ENCODE assay signal across 15 mouse cellular contexts in the genomic region with DNA sequence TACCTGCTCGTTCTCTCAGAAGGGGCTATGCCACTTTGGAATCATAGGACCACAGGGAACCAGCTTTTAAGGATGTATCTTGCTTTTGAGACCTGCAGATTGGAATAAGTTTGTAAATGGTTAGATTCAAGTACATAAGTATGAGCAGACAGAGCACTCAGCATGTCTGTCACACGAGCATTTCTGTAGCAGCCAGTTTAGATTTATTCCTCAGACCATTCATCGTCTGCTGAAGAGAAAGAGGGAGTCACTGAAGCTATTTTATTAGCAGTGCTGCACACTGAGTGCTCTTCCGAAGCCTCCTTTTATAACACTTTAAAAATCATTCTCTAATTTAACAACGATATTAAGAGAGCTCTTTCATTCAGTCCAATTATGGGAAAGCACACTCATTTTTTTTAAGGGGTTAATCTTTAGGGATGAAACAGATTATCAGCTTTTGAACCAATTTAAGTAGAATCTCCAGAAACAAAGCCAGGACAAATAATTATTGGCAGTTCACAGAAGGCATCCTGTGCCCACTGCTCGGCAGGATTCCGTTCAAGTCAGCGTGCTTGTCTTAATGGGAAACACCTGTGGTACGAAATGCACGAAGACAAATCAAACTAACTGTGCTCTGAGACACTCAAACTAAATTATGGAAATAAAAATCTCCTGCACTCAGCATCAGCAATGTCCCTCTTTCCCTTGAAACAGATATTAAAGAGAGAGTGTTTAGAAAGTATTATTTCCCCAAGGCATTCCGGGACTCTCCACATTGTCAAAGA.
DNase-seq lines count a peak whose midpoint lies in the region; ATAC-seq and TF ChIP-seq lines count a peak whose summit lies in the region.
"Had no signal": no experiment of that assay in that cellular context is flagged by ENCODE, and none has a peak within 500 bp of the region (broad histone marks: within the 10 kb centered on the region; RNA-seq: fewer than 3 reads in every experiment).

No protein-coding gene starts in this region.

- no peak overlapping the region for H3K9ac ChIP-seq in hindbrain, embryonic 14.5 days
- no peak overlapping the region for H3K9ac ChIP-seq in forebrain, embryonic 14.5 days (ENCODE audit: low read length)
- H3K9ac ChIP-seq in midbrain, embryonic 15.5 days, result no peak overlapping the region
- H3K9ac ChIP-seq in heart, adult 2 months (ENCODE audit: low read depth, low read length), result no peak overlapping the region
- H3K9ac ChIP-seq: heart, embryonic 13.5 days; lung, embryonic 15.5 days had no signal

- no peak for TF ChIP-seq EP300 in heart, adult 2 months (IDR thresholded peaks at IDR 0.05; ENCODE audit: insufficient read depth, low read depth, low read length)

- 43% methylated on average over 11 of the region's 11 CpGs for WGBS in hindbrain, embryonic 14.5 days
- WGBS in hindbrain, embryonic 10.5 days, result 60% methylated on average over 11 of the region's 11 CpGs
- 9% methylated on average over 11 of the region's 11 CpGs for WGBS in forebrain, embryonic 14.5 days
- WGBS in midbrain, embryonic 15.5 days, result 32% methylated on average over 11 of the region's 11 CpGs
- 73% methylated on average over 11 of the region's 11 CpGs for WGBS in heart, adult 2 months
- 52% methylated on average over 11 of the region's 11 CpGs for WGBS in kidney, adult 2 months

- H3K36me3 ChIP-seq in hindbrain, embryonic 14.5 days (replicated peaks; ENCODE audit: control insufficient read depth, insufficient read depth), result no peaks in the 10 kb centered on the region
- no peaks in the 10 kb centered on the region for H3K36me3 ChIP-seq in hindbrain, embryonic 10.5 days
- no peaks in the 10 kb centered on the region for H3K36me3 ChIP-seq in forebrain, embryonic 14.5 days (ENCODE audit: control insufficient read depth, insufficient read depth, low read length)
- no peaks in the 10 kb centered on the region for H3K36me3 ChIP-seq in midbrain, embryonic 15.5 days (replicated peaks)
- H3K36me3 ChIP-seq in heart, adult 2 months (ENCODE audit: control insufficient read depth, insufficient read depth, low read length), result no peaks in the 10 kb centered on the region
- H3K36me3 ChIP-seq in kidney, adult 2 months (ENCODE audit: control insufficient read depth, insufficient read depth, low read length), result no peaks in the 10 kb centered on the region
- H3K36me3 ChIP-seq: heart, embryonic 13.5 days; lung, embryonic 15.5 days had no signal

- no peak for ATAC-seq in hindbrain, embryonic 14.5 days (ENCODE audit: low FRiP score)
- ATAC-seq in forebrain, embryonic 14.5 days, result no peak; the same call in 1 of the 2 replicates
- no peak for ATAC-seq in midbrain, embryonic 15.5 days (replicated peaks)

- H3K79me2 ChIP-seq in heart, adult 2 months (replicated peaks; ENCODE audit: control insufficient read depth, insufficient read depth, low read length), result no peaks in the 10 kb centered on the region

- H3K9me3 ChIP-seq in hindbrain, embryonic 14.5 days (ENCODE audit: control insufficient read depth, low read length), result no peaks in the 10 kb centered on the region
- H3K9me3 ChIP-seq in hindbrain, embryonic 10.5 days, result no peaks in the 10 kb centered on the region
- H3K9me3 ChIP-seq in forebrain, embryonic 14.5 days (replicated peaks; ENCODE audit: control insufficient read depth, low read length), result no peaks in the 10 kb centered on the region
- H3K9me3 ChIP-seq in midbrain, embryonic 15.5 days, result no peaks in the 10 kb centered on the region
- H3K9me3 ChIP-seq: heart, embryonic 13.5 days; lung, embryonic 15.5 days had no signal

- no peak for TF ChIP-seq POLR2A in heart, adult 2 months (IDR thresholded peaks at IDR 0.05; ENCODE audit: insufficient read depth, low read depth, low read length)
- no peak for TF ChIP-seq POLR2A in kidney, adult 2 months (IDR thresholded peaks at IDR 0.05; ENCODE audit: low read depth, low read length)

- H3K4me1 ChIP-seq in hindbrain, embryonic 14.5 days (replicated peaks; ENCODE audit: control insufficient read depth, insufficient read depth, low read length), result peaks cover 5% of the 10 kb centered on the region; the same call in 1 of the 2 replicates
- H3K4me1 ChIP-seq in hindbrain, embryonic 10.5 days (replicated peaks), result no peaks in the 10 kb centered on the region
- peaks cover 4% of the 10 kb centered on the region; the same call in 1 of the 2 replicates for H3K4me1 ChIP-seq in forebrain, embryonic 14.5 days (ENCODE audit: control insufficient read depth, insufficient read depth, low read length)
- peaks cover 7% of the 10 kb centered on the region for H3K4me1 ChIP-seq in midbrain, embryonic 15.5 days
- no peaks in the 10 kb centered on the region for H3K4me1 ChIP-seq in heart, adult 2 months (ENCODE audit: control insufficient read depth, insufficient read depth, low read length)
- no peaks in the 10 kb centered on the region for H3K4me1 ChIP-seq in kidney, adult 2 months (ENCODE audit: control insufficient read depth, insufficient read depth, low read length)
- H3K4me1 ChIP-seq: heart, embryonic 13.5 days; lung, embryonic 15.5 days had no signal

- H3K27me3 ChIP-seq in hindbrain, embryonic 14.5 days (ENCODE audit: control insufficient read depth, insufficient read depth, low read length), result no peaks in the 10 kb centered on the region
- H3K27me3 ChIP-seq in hindbrain, embryonic 10.5 days (ENCODE audit: insufficient read depth, poor library complexity, severe bottlenecking), result no peaks in the 10 kb centered on the region
- H3K27me3 ChIP-seq in forebrain, embryonic 14.5 days (replicated peaks; ENCODE audit: control insufficient read depth, insufficient read depth, low read length), result no peaks in the 10 kb centered on the region
- H3K27me3 ChIP-seq in midbrain, embryonic 15.5 days (replicated peaks), result no peaks in the 10 kb centered on the region
- no peaks in the 10 kb centered on the region for H3K27me3 ChIP-seq in heart, adult 2 months (ENCODE audit: control insufficient read depth, insufficient read depth, low read length)
- H3K27me3 ChIP-seq in kidney, adult 2 months (replicated peaks; ENCODE audit: control insufficient read depth, insufficient read depth, low read length), result no peaks in the 10 kb centered on the region
- H3K27me3 ChIP-seq: heart, embryonic 13.5 days; lung, embryonic 15.5 days had no signal

- no peak overlapping the region for H3K4me3 ChIP-seq in hindbrain, embryonic 14.5 days (replicated peaks; ENCODE audit: low read length)
- H3K4me3 ChIP-seq in hindbrain, embryonic 10.5 days, result no peak overlapping the region
- no peak overlapping the region for H3K4me3 ChIP-seq in forebrain, embryonic 14.5 days (ENCODE audit: low read depth, low read length)
- no peak overlapping the region for H3K4me3 ChIP-seq in midbrain, embryonic 15.5 days
- H3K4me3 ChIP-seq in heart, adult 2 months, result no peak overlapping the region
- no peak overlapping the region for H3K4me3 ChIP-seq in kidney, adult 2 months (ENCODE audit: insufficient read depth, low read depth, low read length)
- H3K4me3 ChIP-seq: heart, embryonic 13.5 days; layer of hippocampus, adult 2 months; lung, embryonic 15.5 days had no signal

- no peak overlapping the region for H3K27ac ChIP-seq in hindbrain, embryonic 14.5 days
- no peak overlapping the region for H3K27ac ChIP-seq in hindbrain, embryonic 10.5 days
- no peak overlapping the region for H3K27ac ChIP-seq in forebrain, embryonic 14.5 days (ENCODE audit: low read depth, low read length)
- no peak overlapping the region for H3K27ac ChIP-seq in midbrain, embryonic 15.5 days
- no peak overlapping the region for H3K27ac ChIP-seq in heart, adult 2 months
- no peak overlapping the region for H3K27ac ChIP-seq in kidney, adult 2 months (ENCODE audit: insufficient read depth, low read depth, low read length)
- H3K27ac ChIP-seq: heart, embryonic 13.5 days; layer of hippocampus, adult 2 months; lung, embryonic 15.5 days had no signal

- intact Hi-C loops in heart, adult 2 months (cut with DNase I), result no loop called here

- no peak for DNase-seq in hindbrain, embryonic 14.5 days (ENCODE audit: low spot score)
- no peak for DNase-seq in hindbrain, embryonic 10.5 days (ENCODE audit: low spot score)
- DNase-seq in embryo, embryonic 10 days (ENCODE audit: low spot score), result peak; percentile 65
- DNase-seq in forebrain, embryonic 14.5 days (ENCODE audit: low spot score), result peak; percentile 33
- no peak for DNase-seq in heart, adult 2 months
- no peak for DNase-seq in kidney, adult 2 months
- no peak for DNase-seq in frontal cortex, postnatal 25 days (ENCODE audit: low spot score in 2 of 2)
- DNase-seq: adrenal gland, adult 8-10 months; gastrocnemius, postnatal 10 days; thymus, postnatal 4 days had no signal

- H3K4me2 ChIP-seq in hindbrain, embryonic 14.5 days (replicated peaks), result 0 out of 2 replicates have a peak overlapping the region, but pooled peaks have one; percentile 1
- peak overlapping the region; percentile 5; the same call in 1 of the 2 replicates for H3K4me2 ChIP-seq in forebrain, embryonic 14.5 days (ENCODE audit: low read length)
- peak overlapping the region; percentile 24; the same call in 1 of the 2 replicates for H3K4me2 ChIP-seq in midbrain, embryonic 15.5 days
- H3K4me2 ChIP-seq: heart, embryonic 13.5 days; liver, embryonic 11.5 days; lung, embryonic 15.5 days had no signal

- no peak for TF ChIP-seq CTCF in heart, adult 2 months (IDR thresholded peaks at IDR 0.05)
- TF ChIP-seq CTCF in kidney, adult 2 months (conservative IDR thresholded peaks at IDR 0.05; ENCODE audit: insufficient read depth, insufficient read length, low read depth, low read length), result no peak

Comparison
In these comparisons a context has a peak if more than half of its experiments do, and no peak if none do; other contexts are left out.
1. DNase-seq: peak in embryo, embryonic 10 days (single experiment) and forebrain, embryonic 14.5 days (single experiment); none in hindbrain, embryonic 14.5 days (single experiment), hindbrain, embryonic 10.5 days (single experiment), heart, adult 2 months (0 of 2), kidney, adult 2 months (single experiment) and frontal cortex, postnatal 25 days (0 of 2).
2. Peak in every context shown above with its lines, with median percentiles within 50 percentile points of each other: H3K4me2 ChIP-seq.